Mouse (Mus musculus) CH12.LX (cell line): ENCODE measurements around the gene Ccdc28b.

Source experiments
- BHLHE40 ChIP-seq: IDR thresholded peaks from 2 replicates; pipeline ENCODE4 v1.6.1; 2011; ENCODE audit warnings: mild to moderate bottlenecking, low read depth, low read length, improper control_type of control experiment
- MAX ChIP-seq: IDR thresholded peaks from 2 replicates; pipeline ENCODE4 v1.6.1; 2011; ENCODE audit warnings: low read length, improper control_type of control experiment
- POLR2A ChIP-seq: IDR thresholded peaks from 2 replicates; pipeline ENCODE4 v1.6.1; 2011; ENCODE audit warnings: low read depth, mild to moderate bottlenecking, improper control_type of control experiment, low read length
- POLR2AphosphoS2 ChIP-seq: IDR thresholded peaks from 2 replicates; pipeline ENCODE4 v1.6.1; 2011; ENCODE audit warnings: low read depth, low read length, improper control_type of control experiment

DNA sequence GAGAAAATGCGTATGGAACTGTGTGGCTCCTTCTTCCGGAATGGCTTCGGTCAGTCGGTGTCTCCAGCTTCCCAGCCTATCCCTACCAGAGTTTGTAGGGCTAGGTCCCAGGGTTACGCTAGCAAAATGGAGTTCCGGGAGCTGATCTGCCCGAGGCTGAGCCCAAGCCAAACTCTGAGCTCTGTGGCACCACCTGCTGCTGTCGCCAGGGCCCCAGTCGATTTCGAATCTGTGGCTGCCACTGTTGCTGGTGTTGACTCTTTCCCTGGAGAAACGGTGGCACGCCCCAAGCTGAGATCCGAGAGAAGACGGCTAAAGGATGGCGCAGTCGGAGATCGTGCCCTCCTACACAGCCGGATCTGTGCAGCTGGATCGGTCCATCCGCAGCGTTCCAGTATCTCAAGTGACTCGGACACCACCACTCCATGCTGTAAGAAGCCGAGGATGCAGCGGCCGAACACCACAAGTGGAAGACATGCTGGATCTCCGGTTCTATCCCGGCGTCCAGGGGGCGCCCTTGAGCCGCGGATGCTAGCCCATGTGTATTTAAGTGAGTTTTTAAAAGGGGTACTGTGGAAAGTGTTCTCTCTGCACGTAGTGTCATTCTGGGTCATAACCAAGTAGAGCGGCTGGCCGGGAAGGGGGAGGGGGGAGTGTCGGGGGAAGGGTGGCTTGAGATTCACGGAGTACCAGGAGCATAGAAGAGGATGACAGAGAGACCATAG lies 38.7 kb downstream of the Ccdc28b start:
- no peak for TF ChIP-seq POLR2AphosphoS2
- TF ChIP-seq BHLHE40: no peak
- TF ChIP-seq POLR2A: peak; percentile 52
- TF ChIP-seq MAX: peak; percentile 58; the same call in 1 of the 2 replicates
